Mouse (Mus musculus): ENCODE results near the gene Ciita. TPM values are rescaled to one million over a fixed set of nuclear protein-coding genes. Genes with fewer than 3 reads are reported as not detected.

Ciita gene
- total and polyA plus RNA-seq, 3 experiments, result 0.11 TPM; not detected in 2

- ATAC-seq (ENCODE audit: extremely low read depth, insufficient number of reproducible peaks, low FRiP score, poor library complexity, severe bottlenecking) (no peak), DNase-seq (ENCODE audit: low spot score) (no peak)
- peaks cover 66% of the 10 kb centered on the region for H3K36me3 ChIP-seq (replicated peaks)
- 0 out of 2 replicates have a peak, but pooled peaks cover 2% of the 10 kb centered on the region for H3K4me1 ChIP-seq (ENCODE audit: insufficient read depth, low read depth, low read length)
- H3K9me3 ChIP-seq (replicated peaks), result no peaks in the 10 kb centered on the region
- no peak overlapping the region for H3K4me3 ChIP-seq (ENCODE audit: low read depth, low read length)
- TF ChIP-seq TAL1 (conservative IDR thresholded peaks at IDR 0.05; ENCODE audit: low read depth, low read length), result no peak
- TF ChIP-seq GATA1 (IDR thresholded peaks at IDR 0.05; ENCODE audit: borderline replicate concordance, low read length), result no peak
- no peak for TF ChIP-seq POLR2AphosphoS5 (IDR thresholded peaks at IDR 0.05; ENCODE audit: insufficient replicate concordance, low read depth, low read length)
- no peak for TF ChIP-seq CTCF (IDR thresholded peaks at IDR 0.05; ENCODE audit: low read depth, low read length)
- no peak for TF ChIP-seq GATA2 (IDR thresholded peaks at IDR 0.05; ENCODE audit: borderline replicate concordance, low read depth, low read length)
- H3K27me3 ChIP-seq (ENCODE audit: insufficient read depth, low read length), result no peaks in the 10 kb centered on the region
Observed at GRCm38 (mm10) chr16:10534567-10534966, 54.7 kb downstream of the Ciita start.

DNA sequence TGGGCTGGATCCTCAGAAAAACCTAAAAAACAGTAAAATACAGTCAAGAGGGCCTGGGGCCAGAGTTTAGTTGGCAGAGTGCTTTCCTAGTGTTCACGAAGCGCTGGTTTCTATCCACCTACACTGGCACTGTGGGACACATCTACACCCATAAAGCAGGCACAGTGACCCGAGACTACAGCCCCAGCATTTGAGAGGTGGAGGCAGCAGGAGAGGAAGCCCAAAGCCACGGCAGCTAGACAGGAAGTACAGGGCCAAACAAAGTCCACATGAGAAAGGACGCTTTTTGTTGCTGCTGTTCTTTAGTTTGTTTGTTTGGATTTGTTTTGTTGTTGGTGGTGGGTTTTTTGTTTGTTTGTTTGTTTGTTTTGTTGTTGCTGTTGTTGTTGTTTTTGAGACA, 56.5 kb downstream of the Ciita start:
- Histone ChIP-seq H3K4me3 (ENCODE audit: low read depth, low read length) (no peak overlapping the region), H3K36me3 (replicated peaks) (peaks cover 67% of the 10 kb centered on the region), H3K27me3 (ENCODE audit: insufficient read depth, low read length) (no peaks in the 10 kb centered on the region), H3K9me3 (replicated peaks) (no peaks in the 10 kb centered on the region), H3K4me1 (ENCODE audit: insufficient read depth, low read depth, low read length) (peaks cover 17% of the 10 kb centered on the region)
- TF ChIP-seq POLR2AphosphoS5 (IDR thresholded peaks at IDR 0.05; ENCODE audit: insufficient replicate concordance, low read depth, low read length) (no peak), GATA2 (IDR thresholded peaks at IDR 0.05; ENCODE audit: borderline replicate concordance, low read depth, low read length) (no peak), GATA1 (IDR thresholded peaks at IDR 0.05; ENCODE audit: borderline replicate concordance, low read length) (no peak), CTCF (IDR thresholded peaks at IDR 0.05; ENCODE audit: low read depth, low read length) (no peak), TAL1 (conservative IDR thresholded peaks at IDR 0.05; ENCODE audit: low read depth, low read length) (no peak)
- DNase-seq (ENCODE audit: low spot score) (no peak), ATAC-seq (ENCODE audit: extremely low read depth, insufficient number of reproducible peaks, low FRiP score, poor library complexity, severe bottlenecking) (no peak)

DNA sequence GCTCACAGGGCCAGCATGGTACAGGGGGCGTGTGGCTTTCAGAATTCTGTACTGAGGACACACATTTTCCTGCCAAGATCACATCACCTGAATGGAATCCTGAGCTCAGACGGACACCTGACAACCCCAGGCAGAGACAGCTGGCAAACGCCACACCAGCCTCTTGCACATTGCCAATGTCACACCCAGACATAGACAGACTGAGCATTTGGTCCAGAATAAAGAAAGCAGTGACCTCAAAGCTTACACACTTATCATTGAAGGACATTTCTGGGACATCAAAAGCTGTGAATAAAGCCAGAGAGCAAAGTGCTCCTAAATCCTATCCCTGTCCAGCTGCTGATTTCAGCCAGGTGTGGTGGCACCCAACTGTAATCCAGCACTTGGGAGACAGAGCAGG, 57.1 kb downstream of the Ciita start:
- no peaks in the 10 kb centered on the region for H3K27me3 ChIP-seq (ENCODE audit: insufficient read depth, low read length)
- ATAC-seq (ENCODE audit: extremely low read depth, insufficient number of reproducible peaks, low FRiP score, poor library complexity, severe bottlenecking) (no peak), DNase-seq (ENCODE audit: low spot score) (no peak)
- H3K9me3 ChIP-seq (replicated peaks), result no peaks in the 10 kb centered on the region
- no peak for TF ChIP-seq TAL1 (conservative IDR thresholded peaks at IDR 0.05; ENCODE audit: low read depth, low read length)
- no peak for TF ChIP-seq GATA1 (IDR thresholded peaks at IDR 0.05; ENCODE audit: borderline replicate concordance, low read length)
- H3K4me3 ChIP-seq (ENCODE audit: low read depth, low read length), result no peak overlapping the region
- H3K36me3 ChIP-seq (replicated peaks), result peaks cover 60% of the 10 kb centered on the region
- H3K4me1 ChIP-seq (ENCODE audit: insufficient read depth, low read depth, low read length), result peaks cover 24% of the 10 kb centered on the region

- Histone ChIP-seq H3K4me1 (ENCODE audit: insufficient read depth, low read depth, low read length) (peaks cover 45% of the 10 kb centered on the region), H3K27me3 (ENCODE audit: insufficient read depth, low read length) (no peaks in the 10 kb centered on the region), H3K9me3 (replicated peaks) (no peaks in the 10 kb centered on the region), H3K4me3 (ENCODE audit: low read depth, low read length) (peak overlapping the region; percentile 77; the same call in 1 of the 2 replicates), H3K36me3 (replicated peaks) (peaks cover 36% of the 10 kb centered on the region)
- ATAC-seq (ENCODE audit: extremely low read depth, insufficient number of reproducible peaks, low FRiP score, poor library complexity, severe bottlenecking), result no peak
- DNase-seq (ENCODE audit: low spot score), result peak; percentile 18
- TF ChIP-seq GATA1 (IDR thresholded peaks at IDR 0.05; ENCODE audit: borderline replicate concordance, low read length) (no peak), POLR2AphosphoS5 (IDR thresholded peaks at IDR 0.05; ENCODE audit: insufficient replicate concordance, low read depth, low read length) (no peak), GATA2 (IDR thresholded peaks at IDR 0.05; ENCODE audit: borderline replicate concordance, low read depth, low read length) (no peak), CTCF (IDR thresholded peaks at IDR 0.05; ENCODE audit: low read depth, low read length) (no peak)
Observed at GRCm38 (mm10) chr16:10540763-10541597, 61.1 kb downstream of the Ciita start.

- H3K4me3 ChIP-seq (ENCODE audit: low read depth, low read length), result peak overlapping the region; percentile 77; the same call in 1 of the 2 replicates
Observed at GRCm38 (mm10) chr16:10541598-10541930, 61.7 kb downstream of the Ciita start.

DNA sequence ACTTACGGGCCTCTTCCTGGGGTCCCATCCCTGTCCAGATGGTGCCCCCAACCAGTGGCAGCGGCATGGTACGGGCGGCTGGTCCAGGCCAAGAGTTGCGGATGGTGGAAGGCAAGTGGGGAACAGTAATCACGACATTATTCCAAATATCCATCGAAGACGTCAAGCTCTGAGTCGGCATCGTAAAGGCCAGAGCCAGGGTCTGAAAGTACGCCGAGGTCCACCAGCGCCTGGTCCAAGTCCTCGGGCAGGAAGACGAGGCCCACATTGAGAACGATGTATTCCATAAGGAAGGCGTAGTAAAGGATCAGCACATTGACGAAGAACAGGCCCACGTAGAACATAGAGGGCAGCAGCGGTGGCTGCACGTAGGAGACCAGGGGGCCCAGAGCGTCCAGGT, 62.4 kb downstream of the Ciita start:
- Histone ChIP-seq H3K9me3 (replicated peaks) (no peaks in the 10 kb centered on the region), H3K36me3 (replicated peaks) (peaks cover 29% of the 10 kb centered on the region), H3K27me3 (ENCODE audit: insufficient read depth, low read length) (no peaks in the 10 kb centered on the region), H3K4me3 (ENCODE audit: low read depth, low read length) (peak overlapping the region; percentile 77), H3K4me1 (ENCODE audit: insufficient read depth, low read depth, low read length) (peaks cover 53% of the 10 kb centered on the region)
- TF ChIP-seq GATA2 (IDR thresholded peaks at IDR 0.05; ENCODE audit: borderline replicate concordance, low read depth, low read length) (no peak), GATA1 (IDR thresholded peaks at IDR 0.05; ENCODE audit: borderline replicate concordance, low read length) (no peak), TAL1 (conservative IDR thresholded peaks at IDR 0.05; ENCODE audit: low read depth, low read length) (no peak), CTCF (IDR thresholded peaks at IDR 0.05; ENCODE audit: low read depth, low read length) (no peak), POLR2AphosphoS5 (IDR thresholded peaks at IDR 0.05; ENCODE audit: insufficient replicate concordance, low read depth, low read length) (no peak)
- no peak for ATAC-seq (ENCODE audit: extremely low read depth, insufficient number of reproducible peaks, low FRiP score, poor library complexity, severe bottlenecking)
- DNase-seq (ENCODE audit: low spot score), result no peak

More at GRCm38 (mm10) chr16:10541598-10541930, 61.7 kb downstream of the Ciita start:
- DNase-seq (ENCODE audit: low spot score) (no peak), ATAC-seq (ENCODE audit: extremely low read depth, insufficient number of reproducible peaks, low FRiP score, poor library complexity, severe bottlenecking) (no peak)
- Histone ChIP-seq H3K27me3 (ENCODE audit: insufficient read depth, low read length) (no peaks in the 10 kb centered on the region), H3K36me3 (replicated peaks) (peaks cover 33% of the 10 kb centered on the region), H3K4me1 (ENCODE audit: insufficient read depth, low read depth, low read length) (peaks cover 51% of the 10 kb centered on the region), H3K9me3 (replicated peaks) (no peaks in the 10 kb centered on the region)
- TF ChIP-seq GATA1 (IDR thresholded peaks at IDR 0.05; ENCODE audit: borderline replicate concordance, low read length), result no peak
- no peak for TF ChIP-seq TAL1 (conservative IDR thresholded peaks at IDR 0.05; ENCODE audit: low read depth, low read length)
- TF ChIP-seq POLR2AphosphoS5 (IDR thresholded peaks at IDR 0.05; ENCODE audit: insufficient replicate concordance, low read depth, low read length), result no peak
- TF ChIP-seq CTCF (IDR thresholded peaks at IDR 0.05; ENCODE audit: low read depth, low read length), result no peak
